Mouse (Mus musculus) R1 (cell line): Measurements from ENCODE around the gene Fign.

Experiments
- DNase-seq: peaks from one replicate; pipeline ENCODE4 v3.0.0-alpha.2; 2018; ENCODE audit warnings: low read depth, low spot score

Gene Fign

GRCm38 (mm10) chr2:64097937-64098617 lies at the start of gene Fign:
TSS of gene Fign (minus strand) at chr2:64098038.
- DNase-seq: peak; percentile 75

DNA sequence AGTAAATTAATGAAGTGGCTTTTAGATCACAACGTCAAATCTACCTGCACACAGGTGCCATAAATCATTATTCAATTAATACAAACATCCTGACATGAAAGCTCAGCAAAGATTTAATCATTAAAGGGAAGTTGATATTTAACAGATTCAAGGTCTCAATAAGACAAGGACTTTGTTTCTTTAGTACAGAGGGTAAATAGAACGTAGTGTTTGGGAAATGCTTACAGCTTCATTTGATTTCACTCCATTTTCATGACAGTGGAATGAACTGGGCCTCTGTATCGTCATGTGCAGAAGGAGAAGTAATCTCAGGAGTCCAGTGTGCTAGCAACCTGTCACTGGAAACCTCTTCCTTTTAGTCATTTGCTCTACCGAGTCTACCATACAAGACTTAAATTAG lies 35.8 kb upstream of the Fign start:
- no peak for DNase-seq

DNA sequence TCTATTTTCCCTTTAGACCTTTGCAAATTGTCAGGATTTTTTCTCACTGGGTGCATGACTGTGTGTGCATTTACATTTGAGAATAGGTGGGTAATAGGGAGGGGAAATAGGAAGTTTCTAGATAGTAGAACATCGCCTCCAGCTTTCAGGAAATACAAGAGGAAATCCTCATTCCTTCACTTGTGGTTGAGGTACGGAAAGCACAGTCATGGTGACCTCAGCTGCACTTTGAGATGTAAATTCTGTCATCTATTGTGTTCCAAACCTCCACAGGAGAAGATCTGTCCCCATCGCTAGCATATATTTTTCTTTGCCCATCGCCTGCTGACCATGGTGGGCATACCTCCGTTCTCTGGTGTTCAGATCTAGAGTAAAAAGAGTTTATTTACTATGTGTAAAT lies 22.7 kb upstream of the Fign start:
- no peak for DNase-seq

DNA sequence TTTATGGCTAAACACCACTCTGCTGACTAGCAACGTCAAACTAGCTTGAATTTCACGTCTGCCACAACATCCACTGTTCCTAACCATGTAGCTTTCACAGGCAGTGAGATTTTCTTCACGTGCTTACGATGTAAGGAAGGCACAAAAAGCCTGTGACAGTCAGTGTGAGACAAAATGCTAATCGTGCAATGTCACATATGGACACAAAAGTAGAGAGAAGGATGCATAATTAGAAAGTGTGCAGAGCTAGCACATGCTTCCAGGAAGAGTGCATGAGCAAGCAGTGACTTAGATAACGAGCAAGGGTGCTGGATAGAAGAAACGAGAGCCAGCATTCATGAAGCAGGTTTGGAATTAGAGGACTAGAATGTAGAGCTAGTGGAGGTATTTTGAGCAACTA lies 18.8 kb upstream of the Fign start:
- DNase-seq: no peak

DNA sequence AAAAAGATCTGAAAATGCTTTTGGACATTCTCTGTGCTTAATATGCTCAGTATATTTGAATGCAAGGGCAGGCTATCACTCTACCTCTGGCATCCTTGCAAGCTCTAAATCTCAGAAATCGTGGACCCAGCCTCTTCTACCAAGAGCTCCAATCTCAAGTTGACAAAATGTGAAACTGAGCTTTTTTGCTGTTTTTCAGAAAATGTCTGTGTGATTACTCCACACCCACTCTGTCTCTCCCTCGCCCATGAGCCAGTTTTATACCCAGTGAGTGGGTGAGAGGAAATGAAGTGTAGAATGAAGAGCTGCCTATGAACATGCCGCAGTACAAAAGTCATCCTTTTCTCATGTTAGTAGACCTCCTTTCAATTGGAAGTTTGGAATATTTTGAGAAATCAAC lies 13.3 kb upstream of the Fign start:
- no peak for DNase-seq

GRCm38 (mm10) chr2:64109860-64110259 lies 12.0 kb upstream of the Fign start:
- no peak for DNase-seq

GRCm38 (mm10) chr2:64108040-64108439 lies 10.2 kb upstream of the Fign start:
- DNase-seq: no peak

- peak; percentile 61 for DNase-seq
Measured at GRCm38 (mm10) chr2:64098618-64099320, 931 bp upstream of the Fign start.

DNA sequence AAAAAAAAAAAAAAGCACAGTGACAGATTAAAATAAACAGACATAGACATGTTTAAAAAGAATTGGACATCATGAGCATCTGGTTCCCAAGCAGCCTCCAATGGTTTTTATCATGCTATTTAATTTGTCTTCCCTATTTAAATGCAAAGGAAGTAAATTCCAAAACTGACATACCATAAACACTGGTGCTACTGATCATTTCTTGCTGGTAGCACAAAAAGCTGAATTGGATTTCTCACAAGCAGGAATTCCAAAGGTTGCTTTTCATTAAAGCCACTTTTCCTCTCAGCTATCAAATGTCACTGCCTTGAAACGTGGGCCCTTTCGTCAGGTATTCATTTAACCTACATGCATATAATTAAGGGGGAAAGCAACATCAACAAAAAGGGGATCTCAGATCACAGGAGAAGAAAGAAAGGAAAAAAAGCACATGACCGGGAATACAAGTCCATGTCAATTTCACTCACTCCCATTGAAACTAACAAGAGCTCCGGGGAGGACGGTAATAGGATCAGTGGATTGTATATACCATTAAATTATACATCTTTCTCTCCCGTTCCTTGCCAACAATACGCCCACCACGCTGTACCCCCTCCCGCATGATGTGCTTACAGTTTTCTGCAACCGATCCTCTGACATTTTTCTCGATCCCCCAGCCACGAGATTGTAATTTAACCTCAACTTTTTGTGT lies 972 bp downstream of the Fign start:
- DNase-seq: no peak

DNA sequence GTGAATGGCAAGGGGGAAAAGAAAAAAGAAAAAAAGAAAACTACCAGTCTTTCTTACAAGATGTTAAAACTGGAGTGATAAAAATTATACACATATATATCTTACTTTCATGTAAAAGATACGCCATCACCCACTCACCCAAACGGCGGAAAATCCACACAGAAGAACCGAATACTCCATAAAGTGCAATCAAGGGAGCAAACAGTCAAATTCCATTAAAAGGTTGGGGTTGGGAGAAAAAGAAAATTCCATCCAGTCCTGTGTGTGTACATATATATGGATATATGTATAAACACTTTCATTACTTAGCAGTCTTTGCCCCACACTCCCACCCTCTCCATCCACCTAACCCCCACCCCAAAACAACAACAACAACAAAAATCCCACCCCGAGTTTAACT lies 1.7 kb downstream of the Fign start:
- DNase-seq: no peak

- no peak for DNase-seq
Measured at GRCm38 (mm10) chr2:64095561-64095960, 2.3 kb downstream of the Fign start.

- no peak for DNase-seq
Measured at GRCm38 (mm10) chr2:64093087-64093486, 4.8 kb downstream of the Fign start.

- DNase-seq: no peak
Measured at GRCm38 (mm10) chr2:64083853-64084427, 13.9 kb downstream of the Fign start.

GRCm38 (mm10) chr2:64079765-64080164 lies 18.1 kb downstream of the Fign start:
- DNase-seq: no peak

DNA sequence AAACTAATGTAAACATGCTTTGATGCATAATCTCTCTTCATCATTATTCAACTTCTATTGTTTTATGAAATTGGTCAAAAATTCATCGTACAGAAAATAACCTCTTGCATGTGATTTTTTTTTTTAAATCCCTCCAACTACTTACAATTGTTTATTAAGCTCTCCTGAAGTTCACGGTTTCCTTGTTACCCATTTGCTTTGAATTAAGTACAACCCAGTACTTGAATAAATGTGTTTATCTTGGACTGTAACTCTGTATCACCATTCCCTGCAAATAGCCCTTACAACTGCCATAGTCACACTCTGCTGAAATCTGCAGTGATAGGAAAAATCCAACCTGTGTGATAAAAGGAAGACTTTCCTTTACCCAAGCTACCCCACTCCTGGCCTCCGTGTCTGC lies 19.3 kb downstream of the Fign start:
- DNase-seq: no peak

DNA sequence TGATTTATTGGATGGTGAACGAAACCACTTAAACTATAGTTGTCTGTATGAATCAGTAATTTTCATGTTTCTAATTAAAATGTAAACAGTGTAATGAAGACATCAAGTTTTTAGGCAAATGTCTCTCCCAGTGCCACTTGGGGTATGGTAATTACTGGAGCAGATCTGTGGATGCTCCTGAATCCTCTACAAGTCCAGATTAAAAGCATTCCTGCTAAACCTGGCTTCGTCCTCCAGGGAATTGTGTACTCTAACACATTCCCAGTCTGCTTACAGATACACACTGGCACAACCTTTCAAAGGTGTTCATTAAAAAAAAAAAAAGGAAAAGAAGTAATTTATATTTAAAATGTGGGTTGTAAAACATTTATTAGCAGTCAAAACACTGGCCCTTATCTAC lies 20.0 kb downstream of the Fign start:
- DNase-seq: no peak

GRCm38 (mm10) chr2:64075873-64076272 lies 22.0 kb downstream of the Fign start:
- DNase-seq: no peak

- no peak for DNase-seq
Measured at GRCm38 (mm10) chr2:64074602-64075389, 23.0 kb downstream of the Fign start.

DNA sequence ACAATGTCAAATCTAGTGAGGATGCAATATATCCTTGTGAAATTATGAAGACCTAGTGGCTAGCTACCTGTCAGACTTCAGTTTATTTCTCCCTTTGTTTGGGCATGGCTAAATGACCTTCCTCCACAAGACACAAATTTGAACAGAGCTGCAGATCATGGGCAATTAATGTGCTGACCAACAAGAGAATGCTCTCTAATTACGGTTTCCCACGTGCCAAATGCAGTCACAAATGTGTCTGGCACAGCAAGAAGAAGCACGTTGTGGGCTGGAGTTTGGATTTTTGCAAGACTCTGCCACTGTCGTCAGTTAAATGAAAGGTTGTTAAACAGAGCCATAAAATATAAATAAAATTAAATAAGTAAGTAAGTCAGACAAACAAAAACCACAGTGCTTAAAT lies 25.7 kb downstream of the Fign start:
- DNase-seq: no peak

GRCm38 (mm10) chr2:64069950-64070695 lies 27.7 kb downstream of the Fign start:
- no peak for DNase-seq

DNA sequence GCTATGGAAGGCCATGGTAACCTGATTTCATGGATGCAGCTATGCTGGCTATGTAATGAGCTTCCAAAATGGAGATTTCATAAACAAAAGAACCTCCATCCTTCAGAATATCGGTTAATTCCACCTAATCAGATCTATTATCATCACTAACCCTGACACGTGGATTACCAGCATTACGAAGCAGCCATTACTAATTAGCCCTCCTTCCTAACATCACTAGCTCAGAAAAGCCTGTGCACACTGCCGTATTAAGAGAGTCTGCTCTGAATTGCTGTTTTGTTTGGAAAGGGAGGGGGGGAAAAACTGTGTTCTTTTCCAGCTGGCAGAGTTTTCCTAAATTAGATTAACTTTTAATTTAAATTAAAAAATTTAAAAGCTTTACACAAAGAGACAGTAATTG lies 32.3 kb downstream of the Fign start:
- no peak for DNase-seq
